Mouse (Mus musculus) midbrain, embryonic 13.5 days (tissue): ENCODE measurements around the gene 7420426K07Rik. TPM values are rescaled to one million over a fixed set of nuclear protein-coding genes. Genes with fewer than 3 reads are reported as not detected.

Experiments
- ATAC-seq: fragments of 200-750 bp; cut with Nextera tagmentation; 2 replicates; pipeline ENCODE4 v1.8.0; 2017; ENCODE audit warnings: mild to moderate bottlenecking, moderate TSS enrichment, moderate library complexity
- H3K27ac ChIP-seq: fragments of 300-500 bp; sonication (generic); 2 replicates; pipeline ENCODE4 v1.5.1; 2015; ENCODE audit warnings: inconsistent platforms, mild to moderate bottlenecking, moderate library complexity
- H3K27me3 ChIP-seq: fragments of 300-500 bp; sonication (generic); 2 replicates; pipeline ENCODE4 v1.6.1; 2015; ENCODE audit warnings: mild to moderate bottlenecking, inconsistent platforms
- H3K36me3 ChIP-seq: fragments of 300-500 bp; sonication (generic); 2 replicates; pipeline ENCODE4 v1.6.1; 2015; ENCODE audit warnings: mild to moderate bottlenecking, inconsistent platforms
- H3K4me1 ChIP-seq: fragments of 300-500 bp; sonication (generic); replicated peaks from 2 replicates; pipeline ENCODE4 v1.6.1; 2015; ENCODE audit warnings: inconsistent platforms
- H3K4me2 ChIP-seq: fragments of 300-500 bp; sonication (generic); replicated peaks from 2 replicates; pipeline ENCODE4 v1.6.1; 2015; ENCODE audit warnings: moderate library complexity, mild to moderate bottlenecking, inconsistent platforms
- H3K4me3 ChIP-seq: fragments of 300-500 bp; sonication (generic); replicated peaks from 2 replicates; pipeline ENCODE4 v1.5.1; 2015; ENCODE audit warnings: mild to moderate bottlenecking, inconsistent platforms
- H3K9ac ChIP-seq: fragments of 300-500 bp; sonication (generic); replicated peaks from 2 replicates; pipeline ENCODE4 v1.6.1; 2015; ENCODE audit warnings: mild to moderate bottlenecking, inconsistent platforms
- H3K9me3 ChIP-seq: fragments of 300-500 bp; sonication (generic); 2 replicates; pipeline ENCODE4 v1.6.1; 2016; ENCODE audit warnings: mild to moderate bottlenecking, inconsistent platforms
- WGBS: fragments of 180-500 bp; shearing (Covaris S2); methylation state at CpG from one replicate; pipeline ENCODE4 v1.1.7; 2015; 5-methylcytosine and 5-hydroxymethylcytosine counted together
- polyA plus RNA-seq: library from polyadenylated mRNA; unstranded; fragments of >200 nt; fragmentation: Nextera tagmentation; extraction: Ambion mirVana; gene quantifications from 2 replicates; pipeline ENCODE4 v1.2.1, GENCODE M21; 2015

The 7420426K07Rik gene
- polyA plus RNA-seq, 1 experiment from 2014 or later = not detected

DNA sequence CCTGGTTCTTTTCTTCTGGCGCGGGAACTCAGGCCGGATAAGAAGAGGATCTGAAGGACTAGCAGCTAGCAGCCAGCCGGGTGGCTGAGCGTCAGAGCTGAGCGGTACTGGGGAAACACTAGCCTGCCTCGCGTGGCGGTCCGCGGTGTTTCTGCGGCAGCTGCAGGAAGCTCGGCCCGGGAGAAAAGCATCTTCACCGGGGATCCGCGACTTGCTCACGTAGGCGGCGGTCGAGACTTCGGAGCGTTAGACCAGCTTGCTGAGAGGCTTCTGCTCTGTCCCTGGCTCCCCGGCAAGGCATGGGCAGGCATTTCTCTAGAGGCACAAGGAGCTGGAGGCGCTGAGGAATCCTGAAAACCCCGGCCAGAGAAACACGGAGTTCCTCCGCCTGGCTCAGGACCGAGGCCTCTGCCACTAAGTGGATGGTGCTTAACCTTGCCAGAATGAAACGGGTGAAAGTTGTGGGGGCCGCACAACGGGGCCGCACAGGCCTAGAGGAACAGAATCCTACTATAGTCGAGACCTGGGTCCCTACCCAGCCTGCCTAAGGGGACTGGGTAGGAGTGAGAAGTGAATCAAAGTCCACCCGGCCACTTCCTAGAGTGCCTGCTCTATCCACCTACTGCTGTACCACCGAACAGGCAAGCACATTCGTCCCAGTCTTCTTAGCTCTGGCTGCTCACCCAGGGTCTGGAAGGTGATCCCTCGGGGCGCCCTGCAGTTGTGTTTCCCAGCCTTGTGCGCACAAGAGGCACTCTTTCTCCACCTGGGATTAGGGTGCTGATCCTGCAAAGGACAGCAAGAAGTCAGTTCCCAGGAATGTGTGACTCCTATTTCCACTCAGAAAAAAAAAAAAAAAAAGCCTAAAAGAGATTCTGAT, 49.5 kb downstream of the 7420426K07Rik start:
- WGBS = under 1% methylated on average over 40 of the region's 40 CpGs
- Histone ChIP-seq H3K4me2 (peak overlapping the region; percentile 38), H3K9me3 (no peaks in the 10 kb centered on the region), H3K4me1 (peaks cover 35% of the 10 kb centered on the region), H3K27me3 (peaks cover 93% of the 10 kb centered on the region), H3K9ac (0 out of 2 replicates have a peak overlapping the region, but pooled peaks have one; percentile 23), H3K27ac (no peak overlapping the region), H3K36me3 (no peaks in the 10 kb centered on the region), H3K4me3 (peak overlapping the region; percentile 20)
- ATAC-seq = peak; percentile 38; the same call in 1 of the 2 replicates

- WGBS = 3% methylated on average over 4 of the region's 4 CpGs
- Histone ChIP-seq H3K9ac (no peak overlapping the region), H3K9me3 (no peaks in the 10 kb centered on the region), H3K27me3 (peaks cover 92% of the 10 kb centered on the region), H3K4me3 (no peak overlapping the region), H3K4me1 (peaks cover 35% of the 10 kb centered on the region), H3K36me3 (no peaks in the 10 kb centered on the region), H3K4me2 (no peak overlapping the region), H3K27ac (no peak overlapping the region)
- no peak for ATAC-seq
These were observed 50.4 kb downstream of the 7420426K07Rik start for GRCm38 (mm10) chr9:98953291-98953690.

GRCm38 (mm10) chr9:98953830-98954229, 50.9 kb downstream of the 7420426K07Rik start:
- Histone ChIP-seq H3K36me3 (no peaks in the 10 kb centered on the region), H3K9ac (no peak overlapping the region), H3K27ac (no peak overlapping the region), H3K9me3 (no peaks in the 10 kb centered on the region), H3K4me1 (peaks cover 35% of the 10 kb centered on the region), H3K4me2 (no peak overlapping the region), H3K4me3 (no peak overlapping the region), H3K27me3 (peaks cover 91% of the 10 kb centered on the region)
- no peak for ATAC-seq
- 2% methylated on average over 9 of the region's 9 CpGs for WGBS

Other genes starting within 250 kb of the 7420426K07Rik start
- gene Prr23a1, start 60.6 kb upstream of the 7420426K07Rik start, polyA plus RNA-seq = not detected in 2 replicates
- not detected in 2 replicates for gene Prr23a2, start 46.6 kb upstream of the 7420426K07Rik start, polyA plus RNA-seq
- gene Prr23a3, start 38.4 kb upstream of the 7420426K07Rik start, polyA plus RNA-seq = 0.08 TPM in 1 of 2 replicates, not detected in the other
- gene Foxl2, start 52.2 kb downstream of the 7420426K07Rik start, polyA plus RNA-seq = 0.54 and 0.75 TPM in 2 replicates
- 105 and 107 TPM in 2 replicates for gene Faim, start 83.3 kb downstream of the 7420426K07Rik start, polyA plus RNA-seq
- 0.09 and 0.26 TPM in 2 replicates for gene Gm1123, start 132.6 kb downstream of the 7420426K07Rik start, polyA plus RNA-seq
- 3.1 and 3.9 TPM in 2 replicates for gene Pik3cb, start 237.5 kb downstream of the 7420426K07Rik start, polyA plus RNA-seq